Mouse (Mus musculus) heart, adult 2 months (tissue): ENCODE measurements around the gene Dusp14.

Source experiments
- CTCF ChIP-seq: fragments of 200-600 bp; IDR thresholded peaks from 2 replicates; pipeline ENCODE4 v1.8.1; 2022; ENCODE audit warnings: antibody characterized with exemption, mild to moderate bottlenecking, moderate library complexity
- POLR2A ChIP-seq: fragments of 200-500 bp; IDR thresholded peaks from 2 replicates; pipeline ENCODE4 v1.6.1; 2011; ENCODE audit warnings: mild to moderate bottlenecking, low read depth, low read length, control low read depth; ENCODE audit not compliant: insufficient read depth

- TF ChIP-seq POLR2A (no peak), CTCF (no peak)
Measured at GRCm38 (mm10) chr11:84062805-84063204, 6.3 kb downstream of the Dusp14 start.
